Mouse (Mus musculus) layer of hippocampus, postnatal 14 days (tissue): ENCODE results near the gene Myh2. TPM values are rescaled to one million over a fixed set of nuclear protein-coding genes. Genes with fewer than 3 reads are reported as not detected.

Experiments
- DNase-seq, 2 experiments: peaks; one replicate each; pipeline ENCODE4 v3.0.0; 2021 to 2022; ENCODE audit warnings: low spot score in 2 of 2, mixed read lengths in 1 of 2
- long read RNA-seq, 2 experiments: library from polyadenylated mRNA; stranded (forward); transcript quantifications; one replicate each; pipeline ENCODE4 v2.0.0; 2021
- total RNA-seq, 2 experiments: library from RNA; stranded (reverse); gene quantifications; 2 replicates each; pipeline ENCODE4 v1.2.3; 2021

Myh2 gene
- under 1 TPM; 0.09 to 0.14 TPM for total RNA-seq
- long read RNA-seq, experiment 1 = 0 reads
- long read RNA-seq, experiment 2 = 0 reads

DNA sequence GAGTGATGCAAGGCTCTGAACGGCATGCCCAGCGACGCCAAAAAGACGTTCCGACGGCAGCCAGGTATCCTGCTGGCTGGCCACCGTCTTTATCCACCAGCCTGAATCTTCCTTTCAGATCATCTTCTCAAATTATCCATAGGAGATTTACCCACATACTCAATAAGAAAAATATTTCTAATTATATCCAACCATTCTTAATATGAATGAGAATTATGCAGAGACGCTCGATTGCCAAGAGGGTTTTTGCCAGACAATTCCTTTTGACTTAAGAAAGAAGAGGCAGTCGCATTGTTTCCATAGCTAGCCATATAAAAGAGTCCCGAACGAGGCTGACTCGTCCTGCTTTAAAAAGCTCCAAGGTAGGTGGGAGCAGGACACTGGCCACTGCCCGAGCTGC is at the start of gene Myh2:
Gene Myh2, plus strand, starts transcription at position 301 of the 400 bp plus-strand sequence.
- no peak for DNase-seq

DNA sequence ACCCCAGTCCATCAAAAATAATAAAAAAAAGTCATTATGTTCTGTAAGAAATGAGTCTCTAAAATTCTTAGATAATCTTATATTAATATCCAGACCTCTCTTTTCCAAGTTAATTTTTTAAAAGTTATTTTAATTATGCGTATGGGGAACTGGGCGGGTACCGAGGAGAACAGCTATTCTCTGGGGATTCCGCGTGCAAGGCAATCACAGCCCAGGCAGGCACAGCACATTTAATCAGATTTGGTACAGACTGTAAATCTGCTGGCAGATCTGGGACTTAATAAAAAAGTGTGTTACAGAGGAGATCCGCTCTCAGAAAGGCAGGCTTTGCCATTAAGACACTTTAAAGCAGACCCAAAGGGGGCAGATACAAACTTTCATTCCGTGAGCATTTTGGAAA is 45.9 kb upstream of the Myh2 start:
- no peak for DNase-seq

DNA sequence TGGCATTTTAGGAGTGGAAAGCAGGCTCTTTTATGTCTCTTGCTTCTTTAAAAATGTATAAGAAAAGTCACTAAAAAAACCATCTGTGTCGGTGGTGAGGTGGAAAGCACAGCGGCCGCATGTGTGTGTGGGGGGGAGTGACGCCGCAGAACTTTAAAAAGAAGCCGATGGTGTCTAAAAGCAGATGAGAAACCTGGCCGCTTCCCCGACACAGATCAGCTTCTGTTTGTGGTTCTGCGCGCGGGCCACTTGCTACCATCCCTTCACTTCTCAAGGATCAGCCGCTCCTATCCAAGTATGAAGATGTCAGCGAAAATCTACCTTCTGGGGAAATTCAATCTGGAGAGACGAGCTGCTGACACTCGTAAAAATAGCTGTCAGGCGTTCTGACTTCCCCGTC is 45.5 kb upstream of the Myh2 start:
- DNase-seq = no peak

DNA sequence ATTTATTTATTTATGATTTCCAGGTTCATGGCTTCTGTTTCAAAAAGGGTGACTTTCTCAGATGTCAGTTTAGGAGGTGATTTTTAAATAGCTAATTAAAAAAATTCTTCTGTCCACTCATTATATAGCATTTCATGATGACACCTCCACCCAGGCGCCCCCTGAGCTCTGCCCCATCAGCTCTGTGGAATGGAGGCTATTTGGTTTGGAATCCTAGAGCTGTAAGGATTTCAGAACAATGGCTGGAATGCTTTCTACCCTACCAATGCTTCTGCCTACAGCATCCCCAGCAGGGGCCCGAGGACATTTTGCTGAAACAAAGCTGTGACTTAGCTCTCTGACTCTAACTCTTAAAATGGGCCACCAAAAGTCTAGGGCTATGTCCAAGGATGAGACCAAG is 37.3 kb upstream of the Myh2 start:
- DNase-seq = no peak

DNA sequence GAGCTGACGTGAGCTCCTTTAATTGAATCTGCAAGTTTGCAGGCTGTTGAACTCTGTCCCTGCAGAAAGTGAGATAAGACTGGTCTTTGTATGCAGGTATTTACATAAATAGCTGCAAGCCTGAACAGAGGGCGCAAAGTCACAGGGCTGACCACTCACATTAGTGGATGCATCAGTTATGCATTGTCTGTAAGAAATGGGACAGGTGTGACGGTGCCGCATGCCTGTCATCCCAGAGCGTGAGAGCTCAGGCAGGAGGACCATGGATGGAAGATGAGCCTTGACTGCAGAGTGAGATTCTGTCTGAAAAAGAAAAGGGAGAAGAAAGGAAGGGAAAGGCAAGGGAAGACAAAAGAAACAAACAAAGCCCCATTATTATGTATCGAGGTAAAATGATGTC is 36.2 kb upstream of the Myh2 start:
- DNase-seq = no peak

DNA sequence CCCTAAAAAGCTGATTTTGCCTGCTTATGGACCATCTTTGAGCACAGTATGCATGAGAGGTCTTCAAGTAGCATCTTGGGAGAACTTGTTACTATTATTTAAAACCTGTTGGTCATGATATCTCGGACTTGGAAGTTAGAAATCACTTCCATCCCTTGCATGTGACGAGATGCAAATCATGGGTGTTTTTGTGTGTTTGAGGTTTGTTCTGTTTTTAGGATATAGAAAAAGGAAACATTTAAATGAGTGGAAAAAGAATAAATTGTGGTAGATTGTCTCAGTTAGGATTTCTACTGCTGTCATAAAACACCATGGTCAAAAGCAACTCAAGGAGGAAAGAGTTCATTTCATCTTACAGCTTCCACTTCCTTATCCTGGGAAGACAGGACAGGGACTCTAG is 35.3 kb upstream of the Myh2 start:
- DNase-seq = no peak

DNA sequence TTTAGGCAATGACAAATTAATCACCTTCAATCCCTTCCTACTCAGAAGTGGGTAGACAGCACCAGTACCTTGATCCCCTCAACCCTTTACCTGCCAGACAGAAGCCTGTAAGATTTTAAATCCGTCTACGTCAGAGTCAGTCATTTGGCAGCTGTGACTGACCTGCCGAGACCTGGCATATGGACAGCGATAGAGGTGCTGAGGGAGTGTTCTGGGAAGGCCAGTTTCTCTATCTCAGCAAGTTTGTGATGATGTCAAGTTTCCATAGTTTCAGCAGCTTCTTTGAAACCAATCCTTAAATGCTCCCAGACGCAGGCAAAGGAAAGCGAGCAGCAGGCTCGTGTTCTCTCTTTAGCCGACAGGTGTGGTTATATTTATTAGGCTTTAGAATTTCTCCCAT is 31.3 kb upstream of the Myh2 start:
- DNase-seq = no peak

DNA sequence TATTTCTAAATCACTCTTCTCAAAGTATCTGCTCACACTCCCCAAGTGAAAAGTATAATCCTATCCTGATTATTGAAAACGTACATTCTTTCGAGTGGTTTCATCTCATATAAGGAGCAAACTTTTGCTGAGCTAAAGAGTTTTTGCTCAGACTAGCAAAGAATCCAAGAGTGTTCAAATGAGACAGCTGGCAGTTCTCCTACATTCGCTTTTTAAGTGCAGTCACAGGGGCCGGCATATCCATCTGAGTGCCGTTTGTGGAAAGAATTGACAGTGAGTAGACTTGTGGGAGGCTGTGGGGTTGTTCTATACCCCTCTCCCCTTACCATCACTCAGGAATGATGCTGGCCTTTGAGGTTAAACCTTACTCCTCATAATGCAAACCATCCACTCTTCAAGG is 30.7 kb upstream of the Myh2 start:
- DNase-seq = no peak

DNA sequence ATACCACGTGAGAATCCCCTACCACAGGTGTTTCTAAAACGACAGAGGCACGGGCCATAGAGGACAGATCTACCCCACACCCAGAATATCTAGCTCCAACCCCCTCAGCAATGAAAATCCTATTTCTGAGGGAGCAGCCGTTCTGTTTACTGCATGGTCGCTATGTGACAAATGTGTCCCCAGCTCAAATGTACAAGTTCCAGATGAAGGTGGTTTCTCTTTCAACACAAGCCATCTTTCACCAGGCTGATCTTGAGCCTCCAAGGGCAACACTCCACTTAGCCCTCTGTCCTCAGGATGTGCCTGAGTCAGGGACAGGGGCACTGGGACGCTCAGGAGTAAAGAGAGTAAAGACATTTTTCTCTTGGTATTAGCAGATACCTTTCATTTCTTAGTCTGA is 29.8 kb upstream of the Myh2 start:
- no peak for DNase-seq

DNA sequence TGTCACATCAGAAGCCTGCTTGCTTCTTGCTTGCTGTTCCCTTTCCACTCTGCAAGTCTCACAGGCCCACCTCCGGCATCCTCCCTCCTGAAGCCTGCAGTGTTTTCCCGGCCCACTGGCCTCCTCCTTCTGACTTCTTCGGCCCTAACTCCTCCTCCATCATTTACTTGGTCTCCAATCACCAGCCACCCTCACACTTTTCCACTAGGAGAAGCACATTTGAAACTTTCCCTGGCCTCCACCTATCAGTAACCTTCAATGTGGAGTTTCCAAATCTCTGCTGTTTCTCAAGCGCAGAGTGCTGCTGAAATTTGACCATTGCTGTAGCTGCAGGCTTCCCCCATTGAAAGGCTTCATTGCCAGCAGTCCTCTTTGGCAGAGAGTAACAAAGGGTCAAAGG is 28.8 kb upstream of the Myh2 start:
- no peak for DNase-seq

DNA sequence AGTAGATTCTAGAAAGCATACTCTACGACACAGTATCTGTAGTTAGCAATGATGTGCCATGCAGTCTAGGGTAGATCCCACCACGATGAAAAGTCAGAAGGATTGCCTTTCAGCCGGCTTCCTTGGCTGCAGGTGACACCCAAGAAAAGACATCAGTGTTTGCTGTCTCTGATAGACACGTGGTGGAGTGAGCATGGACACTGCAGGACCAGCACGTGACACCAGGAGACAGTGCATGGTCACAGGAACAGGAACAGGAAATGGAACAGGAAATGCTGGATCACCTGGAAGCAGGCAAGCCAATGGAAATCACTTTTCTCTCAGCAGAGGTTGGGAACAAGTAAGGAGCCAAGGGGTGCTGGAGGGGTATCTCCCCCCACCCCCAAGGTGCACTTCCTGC is 27.8 kb upstream of the Myh2 start:
- DNase-seq = no peak

DNA sequence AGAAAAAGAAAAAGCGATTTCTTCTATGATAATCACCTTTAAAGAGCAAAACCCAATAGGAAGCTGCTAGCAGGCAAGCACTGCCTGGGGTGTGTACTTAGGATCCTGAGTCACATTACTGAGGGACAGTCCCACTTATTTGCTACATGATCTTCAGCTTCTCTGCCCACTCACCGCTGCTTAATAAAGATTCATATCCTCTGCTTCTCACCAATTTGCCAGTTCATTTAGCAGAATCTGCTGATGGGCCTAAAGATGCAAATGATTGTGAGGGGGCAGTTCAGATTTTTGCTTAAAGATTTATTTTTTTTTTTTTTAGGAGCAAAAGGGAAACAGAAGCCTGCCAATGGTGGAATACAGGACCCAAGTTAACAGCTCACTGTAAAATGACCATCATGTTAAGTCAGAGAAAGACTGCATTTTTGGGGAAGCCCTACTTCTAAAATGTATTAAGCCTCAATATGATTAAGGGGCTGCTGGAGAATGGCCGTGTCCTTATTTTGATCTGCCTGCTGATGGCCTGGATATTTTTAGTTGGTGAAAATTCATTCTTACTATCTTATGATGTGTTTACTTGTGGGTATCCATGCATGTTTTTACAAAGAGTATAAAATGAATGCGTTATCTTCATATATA is 26.8 kb upstream of the Myh2 start:
- DNase-seq = no peak

DNA sequence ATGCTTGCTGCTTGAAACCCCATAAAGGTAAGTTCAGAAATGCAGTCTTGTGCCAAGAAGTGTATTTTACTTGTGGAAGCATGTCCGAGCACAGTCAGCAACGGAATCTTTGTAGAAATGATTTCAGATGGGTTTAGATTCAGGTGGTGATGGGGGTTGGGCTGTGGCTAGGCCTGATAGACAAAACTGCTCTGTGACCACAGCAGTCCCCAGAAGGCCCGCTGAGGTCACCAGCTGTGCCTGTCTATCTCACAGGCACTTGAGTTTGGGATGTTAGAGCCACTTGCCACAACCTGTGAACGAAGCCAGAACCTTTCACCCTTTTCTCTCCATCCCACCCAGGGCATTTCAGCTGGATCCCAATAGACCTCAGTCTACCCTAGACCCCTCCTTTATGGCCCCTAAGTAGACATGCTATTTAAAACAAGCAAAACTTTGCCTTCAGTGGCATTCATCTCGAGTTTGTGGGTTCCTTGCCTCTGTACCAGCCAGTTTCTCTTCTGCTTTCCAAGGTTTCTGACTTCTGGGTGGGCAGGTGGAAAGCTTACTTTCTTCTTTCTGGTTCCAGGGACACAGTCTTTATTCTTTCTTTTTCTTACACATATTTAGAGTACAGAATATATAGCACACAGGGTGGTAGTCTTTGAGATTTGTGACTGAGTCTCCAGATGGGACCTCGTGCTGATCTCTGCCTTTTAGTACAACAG is 26.1 kb upstream of the Myh2 start:
- DNase-seq = no peak

DNA sequence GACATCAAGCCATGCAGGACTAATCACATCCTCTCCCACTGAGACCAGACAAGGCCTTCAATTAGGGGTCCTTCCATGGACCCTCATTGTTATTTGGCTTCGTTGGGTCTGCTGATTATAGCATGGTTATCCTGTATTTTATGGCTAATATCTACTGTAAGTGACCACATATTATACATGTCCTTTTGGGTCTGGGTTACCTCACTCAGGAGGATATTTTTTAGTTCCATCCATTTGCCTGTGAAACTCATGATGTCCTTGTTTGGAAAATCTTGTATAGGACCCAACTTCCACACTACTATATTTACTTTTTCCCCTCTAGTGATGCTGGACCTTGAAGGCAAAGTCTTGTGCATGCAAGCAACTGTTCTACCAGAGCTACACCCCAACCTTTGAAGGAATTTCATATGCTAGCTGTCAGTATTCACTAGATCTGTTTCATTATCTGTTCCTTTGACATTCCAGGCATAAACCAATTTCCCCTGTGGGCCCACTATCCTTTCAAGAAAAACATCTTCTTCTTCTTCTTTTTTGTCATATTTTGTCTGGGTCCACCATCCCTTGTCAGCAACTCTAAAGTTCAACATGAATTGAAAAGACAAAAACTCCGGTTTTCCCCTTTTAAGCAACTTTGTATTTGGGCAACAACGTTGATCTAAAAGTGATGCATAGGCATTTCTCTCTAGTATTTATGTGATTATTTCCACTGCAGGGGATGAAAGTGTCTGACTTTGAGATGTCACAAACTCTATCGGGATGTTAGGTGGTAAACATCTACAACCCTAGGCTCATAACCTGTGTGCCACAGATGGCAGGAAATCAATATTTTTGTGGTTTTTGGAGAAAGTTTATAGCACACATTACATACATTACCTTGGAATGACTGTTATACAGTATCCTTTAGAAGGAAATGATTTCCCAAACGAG is 25.1 kb upstream of the Myh2 start:
- DNase-seq = no peak

DNA sequence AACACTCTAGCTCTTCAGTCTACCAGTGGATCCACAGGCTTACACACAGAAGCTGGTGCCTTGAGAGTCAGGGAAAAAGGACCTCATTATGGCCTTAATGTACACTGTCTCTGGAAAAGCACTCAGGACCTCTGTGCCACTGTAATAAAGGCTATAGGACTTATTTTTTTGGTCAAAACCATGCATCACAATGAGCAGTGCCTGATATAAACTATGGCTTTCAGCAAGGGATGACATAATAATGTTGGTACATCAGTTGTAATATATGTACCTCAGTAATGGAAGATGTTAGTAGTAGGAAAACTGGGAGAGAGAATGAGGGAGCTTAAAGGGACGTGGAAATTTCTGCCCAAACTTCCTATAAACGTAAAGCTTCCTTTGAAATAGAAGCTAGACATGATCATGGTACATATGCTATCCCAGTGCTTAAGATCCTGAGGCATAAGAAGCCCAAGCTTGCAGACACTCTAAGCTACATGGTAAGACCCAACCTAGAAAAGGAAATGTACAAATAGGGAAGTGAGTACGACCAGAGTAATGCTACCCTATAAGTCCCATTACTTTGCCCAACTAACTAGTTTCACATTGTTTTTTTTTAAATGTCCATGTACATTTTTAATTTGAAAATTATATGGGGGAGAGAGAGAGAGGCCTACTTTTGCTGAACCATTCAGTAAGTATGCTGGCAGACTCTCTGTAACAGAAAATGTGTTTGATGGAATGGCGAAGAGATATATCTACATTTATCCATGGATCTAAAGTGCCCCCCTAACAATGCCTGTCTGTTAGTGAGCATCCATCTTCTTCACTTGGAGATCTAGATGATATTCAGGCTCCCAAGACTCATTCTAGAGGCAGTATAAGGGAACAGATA is 24.2 kb upstream of the Myh2 start:
- DNase-seq = no peak

DNA sequence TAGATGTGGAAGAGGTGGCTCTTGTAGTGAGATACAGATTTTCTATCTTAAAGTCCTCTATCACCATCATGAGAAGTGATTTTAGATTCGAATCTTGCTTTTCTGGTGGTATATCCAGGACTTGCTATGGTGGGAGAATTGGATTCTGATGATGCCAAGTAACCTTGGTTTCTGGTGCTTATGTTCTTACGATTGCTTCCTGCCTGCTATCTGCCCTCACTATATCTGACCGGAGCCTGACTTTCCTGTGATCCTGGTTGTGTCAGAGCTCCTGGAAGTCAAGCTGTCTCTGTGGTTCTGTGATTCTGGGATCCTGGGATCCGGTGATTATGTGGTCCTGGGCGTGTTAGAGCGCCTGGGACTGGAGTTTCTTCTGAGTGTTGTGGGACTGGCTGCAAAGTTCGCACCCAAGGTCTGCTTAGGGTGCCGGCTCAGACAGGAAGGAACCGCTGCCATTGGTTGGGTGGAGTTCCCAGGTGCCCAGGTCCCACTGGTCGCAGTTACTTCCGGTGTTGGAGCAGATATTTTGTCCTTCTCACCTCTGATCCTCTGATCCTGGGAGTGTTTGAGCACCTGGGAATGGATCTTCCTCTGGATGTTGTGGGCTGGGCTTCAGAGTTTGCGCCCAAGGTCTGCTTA is 23.4 kb upstream of the Myh2 start:
- DNase-seq = no peak

DNA sequence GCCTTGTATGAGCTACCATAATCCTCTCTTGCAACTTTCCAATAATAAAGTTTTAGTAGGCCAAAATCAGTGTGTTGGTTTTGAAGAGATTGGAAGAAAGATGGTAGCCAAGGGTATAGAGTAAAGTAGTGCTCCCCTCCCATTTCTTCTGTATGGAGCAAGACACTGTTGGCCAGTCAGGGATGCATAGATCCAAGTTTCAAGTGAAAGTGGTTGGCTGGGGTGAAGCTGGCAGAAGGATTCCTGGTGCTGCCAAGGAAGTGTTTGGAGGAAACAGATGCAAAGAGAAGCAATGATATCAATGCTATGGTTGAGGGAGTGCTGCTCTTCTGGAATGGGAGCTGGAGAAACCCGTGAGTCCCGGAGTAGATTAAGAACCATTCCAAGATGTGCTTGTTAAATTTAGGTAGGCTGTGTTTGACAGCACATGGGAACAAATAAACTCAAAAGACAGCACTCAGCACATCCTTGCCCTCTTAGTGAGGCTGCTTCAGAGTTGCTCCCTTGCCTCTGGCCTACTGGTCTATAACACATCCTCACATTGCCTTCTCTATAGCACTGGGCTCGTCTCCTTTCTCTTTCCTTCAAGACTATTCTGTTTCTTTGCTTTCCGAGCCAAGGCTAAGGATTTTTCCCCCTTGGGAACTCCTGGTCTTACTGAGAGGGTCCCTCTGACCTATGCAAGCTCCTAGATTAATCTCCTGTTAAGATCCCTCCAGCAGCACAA is 22.4 kb upstream of the Myh2 start:
- DNase-seq = no peak

DNA sequence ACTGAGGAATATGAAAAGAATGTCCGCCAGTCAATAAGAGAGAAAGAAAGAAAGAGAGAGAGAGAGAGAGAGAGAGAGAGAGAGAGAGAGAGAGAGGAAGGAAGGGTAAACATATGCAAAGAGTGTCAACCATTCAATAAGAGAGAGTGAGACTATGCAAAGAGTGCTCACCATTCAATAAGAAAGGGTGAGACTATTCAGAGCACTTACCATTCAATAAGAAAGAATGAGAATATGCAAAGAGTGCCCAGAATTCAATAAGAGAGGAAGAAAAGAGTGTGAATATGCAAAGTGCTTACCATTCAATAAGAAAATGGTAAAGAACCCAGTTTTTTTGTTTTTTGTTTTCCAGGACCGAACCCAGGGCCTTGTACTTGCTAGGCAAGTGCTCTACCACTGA is 20.6 kb upstream of the Myh2 start:
- DNase-seq = no peak

DNA sequence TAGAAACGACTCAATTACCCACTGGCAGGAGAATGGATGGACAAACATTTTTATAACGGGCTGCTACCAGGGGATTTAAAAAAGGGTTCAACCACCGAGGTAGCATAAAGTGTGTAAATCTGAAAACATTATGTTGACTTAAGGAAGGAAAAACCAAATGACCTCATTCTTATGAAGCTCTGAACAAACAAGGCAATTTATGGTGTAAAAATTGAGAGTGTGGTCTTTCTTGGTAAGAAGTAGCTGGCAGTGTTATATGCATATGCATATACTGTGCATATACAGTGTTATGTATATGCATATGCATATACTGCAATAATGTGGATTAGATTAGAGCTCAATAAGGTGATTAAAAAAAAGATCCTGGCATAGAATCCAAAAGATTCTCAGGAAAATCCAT is 19.7 kb upstream of the Myh2 start:
- DNase-seq = no peak
